Mouse (Mus musculus) left cerebral cortex, adult 8-10 months (tissue): Measurements from ENCODE around the gene H2bfm. TPM values are rescaled to one million over a fixed set of nuclear protein-coding genes. Genes with fewer than 3 reads are reported as not detected.
"Not testable (repeated sequence)": the region's sequence is repeated elsewhere in the genome, so short reads cannot be mapped to it uniquely, and the experiment has no call there.

Experiments
- DNase-seq, 2 experiments: peaks; one replicate each; pipeline ENCODE4 v3.0.0; 2022; ENCODE audit warnings: low spot score in 2 of 2
- total RNA-seq, 4 experiments: library from RNA; stranded (reverse); gene quantifications; 2 replicates each; pipeline ENCODE4 v1.2.4; 2022

Gene H2bfm
- total RNA-seq = not detected

- DNase-seq = no peak
Observed at GRCm38 (mm10) chrX:136927031-136927430, at the start of gene H2bfm. Gene H2bfm, plus strand, starts transcription at chrX:136927325.

- DNase-seq = peak in 1 of 2 experiments; percentile 6
Observed at GRCm38 (mm10) chrX:136895757-136896156, 31.4 kb upstream of the H2bfm start.

GRCm38 (mm10) chrX:136904369-136904768 lies 22.8 kb upstream of the H2bfm start:
- DNase-seq = no peak

- DNase-seq = no peak
Observed at GRCm38 (mm10) chrX:136925863-136926262, 1.3 kb upstream of the H2bfm start.

GRCm38 (mm10) chrX:136937985-136938384 lies 10.9 kb downstream of the H2bfm start:
- DNase-seq = no peak

- peak; percentile 28 to 89 for DNase-seq
Observed at GRCm38 (mm10) chrX:136957583-136958279, 30.6 kb downstream of the H2bfm start.

- not testable (repeated sequence) for DNase-seq
Observed at GRCm38 (mm10) chrX:136958300-136958699, 31.2 kb downstream of the H2bfm start.

- DNase-seq = no peak
Observed at GRCm38 (mm10) chrX:136959688-136960087, 32.6 kb downstream of the H2bfm start.

- DNase-seq = not testable (repeated sequence)
Observed at GRCm38 (mm10) chrX:136975397-136975796, 48.3 kb downstream of the H2bfm start, which contains the start of gene Tmsb15b2. Gene Tmsb15b2, minus strand, starts transcription at chrX:136975497.

- DNase-seq = peak in 1 of 2 experiments; percentile 63
Observed at GRCm38 (mm10) chrX:136976424-136977084, 49.4 kb downstream of the H2bfm start, which contains the start of the genes Tmsb15l and Tmsb15b1. Gene Tmsb15l, minus strand, starts transcription at chrX:136976869. Gene Tmsb15b1, minus strand, starts transcription at chrX:136976874.

Other genes starting within 250 kb of the H2bfm start
- 10 to 100 TPM; 14.5 to 16.3 (median 15.8) TPM for gene Tceal1, start 219.3 kb upstream of the H2bfm start, total RNA-seq
- 100 to 1,000 TPM; 291 to 334 (median 319) TPM for gene Morf4l2, start 183.6 kb upstream of the H2bfm start, total RNA-seq
- under 1 TPM; 0.21 to 0.67 (median 0.38) TPM for gene Glra4, start 147.2 kb upstream of the H2bfm start, total RNA-seq
- gene Plp1, start 104.7 kb upstream of the H2bfm start, total RNA-seq = 100 to 1,000 TPM; 799 to 917 (median 880) TPM
- gene Rab9b, start 58.6 kb upstream of the H2bfm start, total RNA-seq = 10 to 100 TPM; 15.7 to 20.4 (median 17.3) TPM
- 10 to 100 TPM; 10.5 to 27.6 (median 20.0) TPM for gene Tmsb15b2, start 48.2 kb downstream of the H2bfm start, total RNA-seq
- gene Tmsb15l, start 49.5 kb downstream of the H2bfm start, total RNA-seq = 1 to 10 TPM; 1.3 to 5.9 (median 2.0) TPM
- 10 to 100 TPM in 1 of 4 experiments, 1 to 10 TPM in 3; 1.6 to 10.7 (median 7.7) TPM for gene Tmsb15b1, start 49.5 kb downstream of the H2bfm start, total RNA-seq
- 100 to 1,000 TPM; 270 to 291 (median 281) TPM for gene Zcchc18, start 65.8 kb downstream of the H2bfm start, total RNA-seq
- gene Slc25a53, start 111.0 kb downstream of the H2bfm start, total RNA-seq = 10 to 100 TPM; 21.4 to 39.2 (median 30.0) TPM
- gene Fam199x, start 122.3 kb downstream of the H2bfm start, total RNA-seq = 10 to 100 TPM in 3 of 4 experiments, 1 to 10 TPM in 1; 9.7 to 11.0 (median 10.4) TPM
- not detected for gene Esx1, start 194.8 kb downstream of the H2bfm start, total RNA-seq